Mouse (Mus musculus) urinary bladder, postnatal 0 days (tissue): ENCODE data around the gene Dnajb13. TPM values are rescaled to one million over a fixed set of nuclear protein-coding genes. Genes with fewer than 3 reads are reported as not detected.

Experiments used
- polyA plus RNA-seq: library from polyadenylated mRNA; unstranded; fragments of >200 nt; fragmentation: Nextera tagmentation; extraction: Ambion mirVana; gene quantifications from 2 replicates; pipeline ENCODE4 v1.2.1, GENCODE M21; 2015

Dnajb13 gene
- 0.25 and 0.46 TPM in 2 replicates for polyA plus RNA-seq

DNA sequence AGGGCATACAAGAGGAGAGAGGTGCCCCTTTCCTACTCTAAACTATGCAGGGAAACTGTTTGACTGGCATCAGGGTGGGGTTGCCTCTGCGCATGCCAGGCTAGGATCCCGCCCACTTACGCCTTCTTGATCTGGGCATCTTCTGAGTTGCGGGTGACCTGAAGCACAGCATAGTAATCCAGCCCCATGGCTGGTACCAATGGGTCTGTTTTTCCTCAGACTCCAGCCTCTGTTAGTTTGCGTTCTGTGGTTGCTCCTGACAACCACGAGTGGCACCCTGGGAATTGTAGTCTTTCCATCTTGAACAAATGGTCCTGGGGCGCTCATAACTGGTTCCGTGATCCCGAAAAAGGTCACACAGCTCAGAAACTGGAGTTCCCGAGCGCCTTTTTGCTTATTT, at the start of gene Dnajb13:
TSS of gene Dnajb13 (minus strand) at position 388 of the 400 bp plus-strand sequence.

GRCm38 (mm10) chr7:100536804-100537518, 22.2 kb upstream of the Dnajb13 start, which contains the start of gene Coa4:
Gene Coa4, plus strand, starts transcription at chr7:100537071.

GRCm38 (mm10) chr7:100493117-100493483, 21.7 kb downstream of the Dnajb13 start, which contains the start of gene Ucp2:
Gene Ucp2, plus strand, starts transcription at chr7:100493337.

GRCm38 (mm10) chr7:100472777-100473176, 42.0 kb downstream of the Dnajb13 start, which contains the start of gene Ucp3:
Gene Ucp3, plus strand, starts transcription at chr7:100472990.

Other genes starting within 250 kb of the Dnajb13 start
- 3.8 and 7.2 TPM in 2 replicates for gene P4ha3, start 229.4 kb downstream of the Dnajb13 start, polyA plus RNA-seq
- 5.6 and 6.6 TPM in 2 replicates for gene C2cd3, start 142.7 kb downstream of the Dnajb13 start, polyA plus RNA-seq
- 87.3 and 102 TPM in 2 replicates for gene Ppme1, start 142.7 kb downstream of the Dnajb13 start, polyA plus RNA-seq
- 0.05 TPM in 1 of 2 replicates, not detected in the other for gene Ucp3, start 42.0 kb downstream of the Dnajb13 start, polyA plus RNA-seq
- 179 and 263 TPM in 2 replicates for gene Ucp2, start 21.6 kb downstream of the Dnajb13 start, polyA plus RNA-seq
- gene Coa4, start 22.1 kb upstream of the Dnajb13 start, polyA plus RNA-seq: 17.0 and 27.8 TPM in 2 replicates
- gene Rab6a, start 92.5 kb upstream of the Dnajb13 start, polyA plus RNA-seq: 63.6 and 79.6 TPM in 2 replicates
- gene Mrpl48, start 93.3 kb upstream of the Dnajb13 start, polyA plus RNA-seq: 67.1 and 68.4 TPM in 2 replicates
- 4.6 and 5.0 TPM in 2 replicates for gene Plekhb1, start 147.5 kb upstream of the Dnajb13 start, polyA plus RNA-seq
- gene Fam168a, start 191.7 kb upstream of the Dnajb13 start, polyA plus RNA-seq: 46.1 and 47.9 TPM in 2 replicates